Mouse (Mus musculus): Measurements from ENCODE around the gene Tdrd5. TPM values are rescaled to one million over a fixed set of nuclear protein-coding genes. Genes with fewer than 3 reads are reported as not detected.
A peak's percentile ranks its signal among the peaks of the same experiment; 100 is the strongest.

The Tdrd5 gene
- polyA plus RNA-seq, 1 experiment from 2014 or later, result not detected

DNA sequence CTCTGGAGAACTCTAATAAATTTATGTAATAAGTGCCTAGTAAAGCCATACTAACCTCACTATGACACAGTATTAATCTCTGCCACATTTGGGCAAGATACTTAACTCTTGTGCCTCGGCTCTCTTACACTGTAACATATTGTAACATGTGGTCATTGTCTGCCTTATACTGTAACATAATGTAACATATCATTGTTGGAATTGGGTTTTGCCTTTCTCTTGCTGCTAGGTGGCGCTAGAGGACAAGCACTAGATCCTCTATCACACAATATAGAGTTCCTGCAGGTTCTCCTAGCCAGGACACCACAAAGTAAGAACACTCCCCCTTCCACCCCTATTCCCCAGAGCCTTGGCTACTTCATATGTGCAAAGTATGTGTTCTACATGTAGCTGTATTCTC is 62.4 kb downstream of the Tdrd5 start:
- Histone ChIP-seq H3K36me3 (no peaks in the 10 kb centered on the region), H3K27me3 (ENCODE audit: low read depth, poor library complexity, severe bottlenecking) (0 out of 2 replicates have a peak, but pooled peaks cover 4% of the 10 kb centered on the region), H3K4me1 (no peaks in the 10 kb centered on the region), H3K27ac (no peak overlapping the region), H3K9me3 (replicated peaks) (no peaks in the 10 kb centered on the region), H3K4me3 (no peak overlapping the region)
- no peak for DNase-seq (ENCODE audit: low spot score)
- 39% methylated on average over 2 of the region's 2 CpGs for WGBS

DNA sequence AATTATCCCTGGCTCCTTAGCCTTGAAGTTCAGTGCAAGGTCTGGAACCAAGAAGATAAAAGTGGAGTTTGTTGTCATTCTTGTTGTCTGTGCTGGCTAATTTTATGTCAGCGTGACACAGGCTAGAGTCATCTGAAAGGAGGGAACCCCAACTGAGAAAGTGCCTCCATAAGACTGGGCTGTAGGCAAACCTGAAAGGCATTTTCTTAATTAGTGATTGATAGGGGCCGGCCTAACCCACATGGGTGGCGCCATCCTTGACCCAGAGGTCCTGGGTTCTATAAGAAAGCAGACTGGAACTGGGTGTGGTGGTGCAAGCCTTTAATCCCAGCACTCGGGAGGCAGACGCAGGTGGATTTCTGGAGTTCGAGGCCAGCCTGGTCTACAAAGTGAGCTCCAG is 72.3 kb downstream of the Tdrd5 start:
- DNase-seq (ENCODE audit: low spot score), result no peak
- no peaks in the 10 kb centered on the region for H3K36me3 ChIP-seq
- H3K27me3 ChIP-seq (ENCODE audit: low read depth, poor library complexity, severe bottlenecking), result no peaks in the 10 kb centered on the region
- WGBS, result 78% methylated on average over 6 of the region's 6 CpGs
- no peaks in the 10 kb centered on the region for H3K9me3 ChIP-seq (replicated peaks)
- peaks cover 21% of the 10 kb centered on the region for H3K4me1 ChIP-seq
- H3K4me3 ChIP-seq, result no peak overlapping the region
- no peak overlapping the region for H3K27ac ChIP-seq

DNA sequence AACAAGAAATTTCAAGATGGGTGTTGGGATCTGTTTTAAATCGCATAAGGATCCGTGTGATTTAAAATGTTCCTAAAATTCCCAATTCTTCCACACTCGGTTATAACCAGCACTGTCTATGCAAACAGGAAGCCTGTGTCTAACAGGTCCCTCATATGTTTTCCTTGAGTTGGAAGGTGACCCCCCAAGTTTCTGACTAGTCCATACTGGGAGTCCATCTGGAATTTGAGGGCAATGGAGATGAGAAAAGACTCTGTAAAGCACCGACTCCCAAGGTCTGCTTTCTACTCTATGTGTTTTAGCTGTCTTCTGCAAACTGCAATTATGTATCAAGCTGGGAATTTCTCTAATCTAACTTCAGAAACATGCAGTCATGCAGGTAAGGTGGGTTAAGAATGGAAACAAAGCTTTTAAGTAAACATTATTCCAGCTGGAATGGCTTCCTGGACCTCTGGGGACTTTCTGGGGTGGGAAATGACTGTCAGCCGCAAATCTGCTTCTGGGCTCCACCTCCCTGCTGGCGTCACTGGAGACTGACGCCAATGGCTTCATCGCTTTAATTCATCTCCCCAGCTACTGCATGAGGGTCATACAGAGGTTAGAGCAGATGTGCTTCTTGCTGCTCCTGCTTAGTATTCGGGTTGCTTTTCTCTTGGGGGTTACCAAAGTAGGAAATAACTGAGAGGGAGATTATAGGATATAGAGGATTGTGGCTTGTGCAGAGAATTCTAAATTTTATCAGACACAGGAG is 73.0 kb downstream of the Tdrd5 start:
- DNase-seq (ENCODE audit: low spot score), result no peak

DNA sequence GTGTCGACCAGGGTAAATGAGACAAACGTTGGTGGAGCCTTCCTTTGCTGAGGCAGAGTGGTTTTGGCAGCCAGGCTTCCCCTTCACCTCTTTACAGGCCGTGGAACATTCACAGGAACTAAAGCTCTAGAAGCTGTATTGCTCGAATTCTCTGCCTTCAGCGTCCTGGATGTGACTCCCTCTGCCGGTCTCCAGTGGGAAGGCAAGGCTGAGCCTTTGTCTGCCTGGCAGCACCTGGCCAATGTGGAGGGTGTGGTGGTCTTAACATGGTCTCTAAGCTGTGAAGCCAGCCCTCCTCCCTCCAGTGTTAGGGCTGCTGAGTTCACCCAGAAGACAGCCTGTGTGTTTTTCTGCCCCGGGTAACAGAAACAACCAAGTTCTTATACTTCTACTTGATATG is 74.0 kb downstream of the Tdrd5 start:
- H3K27ac ChIP-seq, result peak overlapping the region; percentile 53; the same call in 1 of the 2 replicates
- WGBS, result 39% methylated on average over 7 of the region's 7 CpGs

More for the DNA sequence above, 73.0 kb downstream of the Tdrd5 start:
- Histone ChIP-seq H3K36me3 (no peaks in the 10 kb centered on the region), H3K4me3 (no peak overlapping the region), H3K27ac (no peak overlapping the region; the same call in 1 of the 2 replicates), H3K27me3 (ENCODE audit: low read depth, poor library complexity, severe bottlenecking) (no peaks in the 10 kb centered on the region), H3K9me3 (replicated peaks) (no peaks in the 10 kb centered on the region), H3K4me1 (peaks cover 21% of the 10 kb centered on the region)
- WGBS, result 40% methylated on average over 9 of the region's 9 CpGs

DNA sequence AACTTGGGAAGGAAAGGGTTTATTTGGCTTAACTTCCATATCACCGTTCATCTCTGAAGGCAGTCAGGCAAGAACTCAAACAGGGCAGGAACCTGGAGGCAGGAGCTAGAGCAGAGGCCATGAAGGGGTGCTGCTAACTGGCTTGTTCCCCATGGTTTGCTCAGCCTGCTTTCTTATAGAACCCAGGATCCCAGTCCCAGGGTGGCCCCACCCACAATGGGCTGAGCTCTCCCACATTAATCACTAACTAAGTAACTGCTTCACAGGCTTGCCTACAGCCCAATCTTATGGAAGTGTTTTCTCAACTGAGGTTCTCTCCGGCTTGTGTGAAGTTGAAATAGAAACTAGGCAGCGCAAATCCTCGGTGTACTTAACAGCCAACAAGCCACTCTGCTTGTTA is 74.7 kb downstream of the Tdrd5 start:
- Histone ChIP-seq H3K4me1 (peaks cover 21% of the 10 kb centered on the region), H3K9me3 (replicated peaks) (no peaks in the 10 kb centered on the region), H3K4me3 (no peak overlapping the region), H3K36me3 (no peaks in the 10 kb centered on the region), H3K27ac (no peak overlapping the region), H3K27me3 (ENCODE audit: low read depth, poor library complexity, severe bottlenecking) (no peaks in the 10 kb centered on the region)
- 89% methylated on average over 4 of the region's 4 CpGs for WGBS
- no peak for DNase-seq (ENCODE audit: low spot score)

More for the DNA sequence above, 74.0 kb downstream of the Tdrd5 start:
- no peaks in the 10 kb centered on the region for H3K27me3 ChIP-seq (ENCODE audit: low read depth, poor library complexity, severe bottlenecking)
- H3K36me3 ChIP-seq, result no peaks in the 10 kb centered on the region
- peaks cover 21% of the 10 kb centered on the region for H3K4me1 ChIP-seq
- DNase-seq (ENCODE audit: low spot score), result peak; percentile 73
- H3K9me3 ChIP-seq (replicated peaks), result no peaks in the 10 kb centered on the region
- H3K4me3 ChIP-seq, result no peak overlapping the region

DNA sequence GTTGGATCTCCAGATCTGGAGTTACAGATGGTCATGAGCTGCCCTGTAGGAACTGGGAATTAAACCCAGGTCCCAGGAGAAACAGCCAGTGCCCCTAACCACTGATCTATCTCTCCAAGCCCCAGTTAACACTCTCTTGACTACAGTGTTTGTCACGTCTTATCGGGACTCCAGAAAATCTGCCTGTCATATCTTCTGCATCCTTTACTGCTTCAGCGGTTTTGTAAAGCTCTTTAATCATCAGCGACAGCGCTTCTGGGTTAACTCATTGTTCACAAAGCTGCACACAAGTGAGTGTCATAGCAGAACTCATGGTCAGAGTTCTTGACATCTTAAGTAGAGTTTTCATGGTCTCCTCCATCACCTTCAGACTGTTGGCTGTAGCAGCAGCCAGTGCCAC is 76.6 kb downstream of the Tdrd5 start:
- peaks cover 31% of the 10 kb centered on the region for H3K4me1 ChIP-seq
- DNase-seq (ENCODE audit: low spot score), result no peak
- no peaks in the 10 kb centered on the region for H3K9me3 ChIP-seq (replicated peaks)
- no peaks in the 10 kb centered on the region for H3K27me3 ChIP-seq (ENCODE audit: low read depth, poor library complexity, severe bottlenecking)
- no peak overlapping the region for H3K4me3 ChIP-seq
- H3K36me3 ChIP-seq, result no peaks in the 10 kb centered on the region
- whole genome bisulfite sequencing, result 83% methylated on average over 5 of the region's 5 CpGs
- H3K27ac ChIP-seq, result no peak overlapping the region

DNA sequence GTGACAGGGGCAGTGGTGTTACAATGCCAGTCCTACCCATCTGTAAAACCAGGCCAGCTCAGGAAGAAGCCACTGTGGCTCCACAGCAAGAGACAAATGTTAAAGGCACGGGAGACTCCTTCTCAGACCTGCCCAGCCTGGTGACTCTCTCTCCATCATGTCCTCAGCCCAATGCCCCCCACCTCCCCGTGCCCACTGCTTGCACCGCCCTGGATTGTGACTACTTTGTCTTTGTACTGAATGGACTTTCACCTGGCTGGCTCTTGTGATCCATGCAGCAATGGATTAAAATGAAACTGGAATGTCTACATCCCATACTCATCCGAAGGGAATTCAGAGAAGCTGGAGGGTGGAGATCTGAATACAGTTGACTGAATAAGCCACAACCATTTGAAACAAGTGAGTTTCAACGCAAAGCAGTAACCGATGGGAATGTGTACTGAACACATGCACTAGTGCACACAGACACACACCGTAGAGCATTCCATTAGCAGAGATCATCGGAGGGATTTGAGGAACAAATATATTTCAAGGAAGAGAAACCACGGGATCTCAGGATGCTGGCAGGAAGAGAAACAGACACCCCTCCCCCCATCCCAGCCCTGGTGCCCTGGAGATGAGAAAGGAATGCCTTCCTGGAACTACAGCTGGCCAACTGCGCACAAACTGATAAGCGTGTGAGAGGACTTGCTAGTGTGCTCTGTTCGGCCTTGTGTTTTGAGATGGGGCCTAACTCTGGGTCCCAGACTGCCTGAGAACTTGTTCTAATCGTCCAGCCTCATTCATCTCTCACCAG is 81.1 kb downstream of the Tdrd5 start:
- Histone ChIP-seq H3K4me1 (peaks cover 23% of the 10 kb centered on the region; the same call in 1 of the 2 replicates), H3K36me3 (no peaks in the 10 kb centered on the region), H3K9me3 (replicated peaks) (no peaks in the 10 kb centered on the region), H3K27me3 (ENCODE audit: low read depth, poor library complexity, severe bottlenecking) (no peaks in the 10 kb centered on the region), H3K27ac (peak overlapping the region; percentile 46; the same call in 1 of the 2 replicates), H3K4me3 (no peak overlapping the region)
- no peak for DNase-seq (ENCODE audit: low spot score)
- 76% methylated on average over 13 of the region's 13 CpGs for WGBS

DNA sequence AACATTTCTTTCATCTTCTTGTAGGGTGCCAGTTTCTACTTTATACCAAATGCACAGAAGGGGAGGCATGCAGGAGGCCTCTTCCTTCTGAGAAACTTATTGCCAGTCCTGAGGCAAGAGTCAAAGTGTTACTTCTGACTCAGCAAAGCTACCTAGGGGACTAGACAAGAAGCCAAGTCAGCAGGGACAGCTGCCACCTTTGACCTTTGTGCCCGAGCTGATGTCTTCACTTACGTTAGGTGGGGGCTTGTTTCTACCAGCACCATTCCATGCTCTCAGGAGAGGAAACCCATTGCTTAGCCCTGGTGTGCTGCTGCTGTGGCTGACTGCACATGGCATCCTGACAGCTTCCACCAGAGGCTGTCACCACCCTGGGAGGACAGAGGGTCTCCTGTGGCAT is 82.1 kb downstream of the Tdrd5 start:
- DNase-seq (ENCODE audit: low spot score), result no peak
- no peaks in the 10 kb centered on the region for H3K9me3 ChIP-seq (replicated peaks)
- H3K27ac ChIP-seq, result 0 out of 2 replicates have a peak overlapping the region, but pooled peaks have one; percentile 46
- WGBS, result 30% methylated on average over 2 of the region's 2 CpGs
- H3K4me1 ChIP-seq, result peaks cover 25% of the 10 kb centered on the region; the same call in 1 of the 2 replicates
- H3K27me3 ChIP-seq (ENCODE audit: low read depth, poor library complexity, severe bottlenecking), result no peaks in the 10 kb centered on the region
- H3K36me3 ChIP-seq, result no peaks in the 10 kb centered on the region
- H3K4me3 ChIP-seq, result no peak overlapping the region

DNA sequence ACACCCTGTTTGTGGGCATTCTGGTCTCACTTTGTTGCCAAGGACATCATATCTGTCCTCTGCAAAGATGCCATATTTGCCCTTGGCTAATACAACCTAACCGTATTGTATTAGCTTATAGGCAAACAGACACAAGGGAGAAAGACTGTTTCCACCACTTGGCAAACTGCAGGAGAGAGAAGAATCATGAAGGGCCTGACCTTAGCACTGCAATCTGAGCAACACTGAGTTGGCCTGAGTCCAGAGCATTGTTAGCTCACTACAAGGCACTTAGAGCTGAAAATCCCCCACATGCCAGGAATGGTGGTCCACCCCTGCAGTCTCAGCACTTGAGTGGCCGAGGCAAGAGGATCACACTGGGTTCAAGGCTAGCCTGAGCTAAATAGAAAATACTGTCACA is 84.9 kb downstream of the Tdrd5 start:
- Histone ChIP-seq H3K4me3 (no peak overlapping the region), H3K4me1 (peaks cover 25% of the 10 kb centered on the region; the same call in 1 of the 2 replicates), H3K9me3 (replicated peaks) (no peaks in the 10 kb centered on the region), H3K27me3 (ENCODE audit: low read depth, poor library complexity, severe bottlenecking) (no peaks in the 10 kb centered on the region), H3K27ac (no peak overlapping the region), H3K36me3 (no peaks in the 10 kb centered on the region)
- WGBS, result 94% methylated on average over 2 of the region's 2 CpGs
- no peak for DNase-seq (ENCODE audit: low spot score)

DNA sequence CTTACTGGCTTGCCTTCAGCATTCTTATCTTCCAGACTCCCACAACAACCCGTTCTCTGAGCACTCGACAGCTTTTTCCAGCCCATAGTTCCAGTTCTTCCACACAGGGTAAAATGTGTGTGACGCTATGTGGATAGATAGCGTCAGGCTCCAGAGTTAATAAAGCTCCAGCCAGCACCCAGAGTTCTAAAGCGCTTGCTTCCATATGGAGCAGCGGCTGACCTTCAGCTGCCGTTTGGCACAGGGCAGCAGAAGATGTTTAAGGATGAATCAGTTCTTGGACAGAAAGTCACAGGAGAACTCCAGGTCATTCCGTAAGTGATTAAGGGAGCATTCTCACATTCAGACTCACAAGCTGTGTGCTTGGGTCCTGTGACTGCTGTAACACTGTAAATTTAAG is 85.5 kb downstream of the Tdrd5 start:
- no peaks in the 10 kb centered on the region for H3K36me3 ChIP-seq
- 79% methylated on average over 8 of the region's 8 CpGs for WGBS
- no peak for DNase-seq (ENCODE audit: low spot score)
- H3K4me1 ChIP-seq, result peaks cover 25% of the 10 kb centered on the region; the same call in 1 of the 2 replicates
- H3K27ac ChIP-seq, result 0 out of 2 replicates have a peak overlapping the region, but pooled peaks have one; percentile 9
- no peak overlapping the region for H3K4me3 ChIP-seq
- H3K27me3 ChIP-seq (ENCODE audit: low read depth, poor library complexity, severe bottlenecking), result no peaks in the 10 kb centered on the region
- H3K9me3 ChIP-seq (replicated peaks), result no peaks in the 10 kb centered on the region

DNA sequence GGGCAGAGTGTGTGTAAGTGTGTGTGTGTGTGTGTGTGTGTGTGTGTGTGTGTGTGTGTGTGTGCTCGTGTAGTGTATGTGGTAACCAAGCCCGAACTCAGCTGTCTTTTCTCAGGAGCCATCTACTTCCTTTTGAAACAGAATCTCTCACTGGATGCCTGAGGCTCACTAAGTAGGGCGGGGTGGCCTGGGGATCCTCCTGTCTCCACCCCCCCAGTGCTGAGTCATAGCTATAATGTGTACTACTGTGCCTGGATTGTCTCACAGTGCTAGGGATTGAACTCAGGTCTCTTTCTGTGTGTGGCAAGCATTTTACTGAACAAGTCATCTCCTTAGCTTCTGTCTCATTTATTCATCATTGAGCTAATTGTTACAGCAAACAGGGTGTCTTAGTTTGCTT is 86.1 kb downstream of the Tdrd5 start:
- Histone ChIP-seq H3K9me3 (replicated peaks) (no peaks in the 10 kb centered on the region), H3K4me1 (peaks cover 20% of the 10 kb centered on the region; the same call in 1 of the 2 replicates), H3K4me3 (no peak overlapping the region), H3K27me3 (ENCODE audit: low read depth, poor library complexity, severe bottlenecking) (no peaks in the 10 kb centered on the region), H3K36me3 (no peaks in the 10 kb centered on the region), H3K27ac (no peak overlapping the region)
- DNase-seq (ENCODE audit: low spot score), result no peak
- 60% methylated on average over 3 of the region's 3 CpGs for WGBS

DNA sequence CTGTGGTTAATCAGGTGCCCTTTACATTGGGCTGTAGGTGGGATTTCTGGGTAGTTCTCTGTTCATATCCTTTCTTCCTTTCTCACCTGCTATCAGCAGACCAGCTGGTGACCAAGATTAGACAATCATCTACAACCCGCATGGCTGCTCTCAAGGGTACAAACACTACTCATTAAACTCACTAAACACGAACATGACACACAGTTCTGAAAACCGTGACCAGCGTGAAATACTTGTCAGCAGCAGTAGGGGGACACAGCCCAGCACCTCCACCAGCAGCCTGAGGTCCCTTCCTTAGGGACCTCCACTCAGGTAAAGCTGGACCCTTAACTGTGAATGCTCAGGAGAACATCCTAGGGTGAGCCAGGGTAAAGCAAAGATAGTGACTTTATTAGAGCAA is 87.2 kb downstream of the Tdrd5 start:
- H3K27ac ChIP-seq, result no peak overlapping the region
- no peaks in the 10 kb centered on the region for H3K36me3 ChIP-seq
- H3K4me3 ChIP-seq, result no peak overlapping the region
- 74% methylated on average over 4 of the region's 4 CpGs for WGBS
- no peaks in the 10 kb centered on the region for H3K9me3 ChIP-seq (replicated peaks)
- no peaks in the 10 kb centered on the region for H3K27me3 ChIP-seq (ENCODE audit: low read depth, poor library complexity, severe bottlenecking)
- DNase-seq (ENCODE audit: low spot score), result no peak
- peaks cover 9% of the 10 kb centered on the region; the same call in 1 of the 2 replicates for H3K4me1 ChIP-seq

DNA sequence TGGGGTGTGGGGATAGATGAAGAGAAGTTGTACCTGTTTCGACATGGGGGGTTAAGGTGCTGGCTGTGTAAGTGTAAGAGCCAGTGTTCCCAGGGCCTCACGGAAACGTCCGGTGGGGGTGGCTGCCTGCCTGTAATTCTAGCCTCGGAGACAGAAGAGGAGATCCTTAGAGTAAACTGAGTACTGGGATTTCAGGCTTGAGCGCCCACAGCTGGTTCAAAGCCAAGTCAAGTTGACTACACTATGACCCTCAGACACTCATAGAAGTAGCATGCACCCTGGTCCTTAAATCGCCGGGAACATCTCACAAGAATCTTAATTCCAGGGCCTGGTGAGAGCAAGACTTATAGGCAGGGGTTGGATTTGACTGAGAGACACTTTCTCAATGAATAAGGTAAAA is 88.8 kb downstream of the Tdrd5 start:
- no peak for DNase-seq (ENCODE audit: low spot score)
- Histone ChIP-seq H3K9me3 (replicated peaks) (no peaks in the 10 kb centered on the region), H3K4me1 (peaks cover 9% of the 10 kb centered on the region; the same call in 1 of the 2 replicates), H3K27me3 (ENCODE audit: low read depth, poor library complexity, severe bottlenecking) (no peaks in the 10 kb centered on the region), H3K4me3 (no peak overlapping the region), H3K27ac (no peak overlapping the region), H3K36me3 (no peaks in the 10 kb centered on the region)
- WGBS, result 87% methylated on average over 8 of the region's 8 CpGs
